Mouse (Mus musculus): ENCODE data around the gene Dennd2a. TPM values are rescaled to one million over a fixed set of nuclear protein-coding genes. Genes with fewer than 3 reads are reported as not detected.

Gene Dennd2a
- polyA plus RNA-seq (2012; fragmentation: generic; extraction: Trizol) = 8.4 TPM

DNA sequence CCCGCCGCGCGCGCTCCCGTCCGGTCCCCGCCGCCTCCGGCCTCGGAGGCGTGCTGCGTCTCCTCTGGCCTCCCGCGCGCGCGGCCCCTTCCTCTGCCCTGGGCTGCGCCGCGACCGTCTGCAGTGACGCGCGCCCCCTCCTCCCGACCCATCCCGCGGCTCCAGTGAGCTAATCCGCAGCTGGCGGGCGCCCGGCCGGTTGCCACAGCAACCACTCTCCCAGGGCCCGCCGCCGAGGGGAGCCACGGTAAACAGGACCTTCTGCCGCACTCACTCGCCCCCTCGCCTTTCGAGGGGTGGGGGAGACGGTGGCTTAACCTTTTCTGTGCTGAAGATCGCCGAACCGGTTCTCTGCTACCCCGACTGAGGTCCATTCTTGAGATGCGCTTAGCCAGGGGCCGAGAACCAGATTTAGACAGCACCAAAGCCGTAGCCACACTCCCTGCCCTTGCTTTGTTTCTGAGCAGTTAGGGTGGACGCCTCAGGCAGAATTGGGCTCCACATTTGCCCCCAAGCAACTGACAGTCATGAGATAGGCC, at the start of gene Dennd2a:
Dennd2a (minus strand) TSS at position 145 of the 539 bp plus-strand sequence.
- peak within 1 kb of the TSS; percentile 34 for H3K4me3 ChIP-seq
- no peaks in the 10 kb centered on the region for H3K36me3 ChIP-seq (ENCODE audit: control insufficient read depth, insufficient read depth)
- H3K27me3 ChIP-seq (ENCODE audit: control insufficient read depth, insufficient read depth, insufficient read length) = no peaks in the 10 kb centered on the region
- H3K79me2 ChIP-seq (ENCODE audit: control insufficient read depth, insufficient read depth) = no peaks in the 10 kb centered on the region
- H3ac ChIP-seq (ENCODE audit: control insufficient read depth, insufficient read length) = peak within 1 kb of the TSS; percentile 52
- TF ChIP-seq POLR2A (IDR thresholded peaks at IDR 0.05; ENCODE audit: insufficient read length, low read depth) = peak; percentile 70
- TF ChIP-seq TCF12 (IDR thresholded peaks at IDR 0.05; ENCODE audit: insufficient read depth, poor library complexity, severe bottlenecking) = no peak
- TF ChIP-seq CEBPB (IDR thresholded peaks at IDR 0.05; ENCODE audit: insufficient read depth, poor library complexity, severe bottlenecking) = no peak
- TF ChIP-seq MAX (IDR thresholded peaks at IDR 0.05; ENCODE audit: low read depth) = no peak
- no peak for TF ChIP-seq POLR2AphosphoS2 (IDR thresholded peaks at IDR 0.05; ENCODE audit: insufficient read length, low read depth)
- no peak for TF ChIP-seq SRF (IDR thresholded peaks at IDR 0.05; ENCODE audit: control insufficient read depth, insufficient read length, low read depth)
- no peak for TF ChIP-seq USF1 (IDR thresholded peaks at IDR 0.05; ENCODE audit: low read depth)
- peak in 1 of 3 experiments; percentile 25 for TF ChIP-seq MYOD1 (IDR thresholded peaks at IDR 0.05; ENCODE audit: control insufficient read depth in 1 of 3, insufficient read length in 2 of 3, low read depth in 2 of 3)
- no peak for TF ChIP-seq MYOG (IDR thresholded peaks at IDR 0.05; ENCODE audit: control insufficient read depth in 1 of 3, insufficient read depth in 1 of 3, insufficient read length in 2 of 3, low read depth in 2 of 3)
- no peak for TF ChIP-seq E2F4 (IDR thresholded peaks at IDR 0.05; ENCODE audit: insufficient read depth)
- no peak for TF ChIP-seq REST (IDR thresholded peaks at IDR 0.05; ENCODE audit: insufficient read depth, insufficient read length)
- H3K4me2 ChIP-seq (ENCODE audit: low read depth) = peak within 1 kb of the TSS; percentile 89

DNA sequence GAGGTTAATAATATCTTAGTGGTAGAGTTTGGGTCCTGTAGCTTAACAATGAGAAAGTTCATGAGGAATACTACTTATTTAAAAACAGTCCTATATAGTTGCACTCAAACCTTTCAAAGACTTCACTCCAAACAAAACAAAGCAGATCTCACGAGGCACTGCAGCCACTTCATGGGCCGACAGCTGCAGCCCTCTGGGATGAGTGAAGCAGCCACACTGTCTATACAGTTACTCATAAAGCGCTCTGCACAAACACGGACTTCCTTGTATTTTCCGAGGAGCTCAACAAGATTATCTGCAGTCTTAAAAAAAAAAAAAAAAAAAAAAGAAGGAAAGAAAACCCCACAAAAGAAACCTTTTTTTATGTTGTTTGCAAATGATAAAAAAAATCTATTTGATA, 49.7 kb upstream of the Dennd2a start:
- Histone ChIP-seq H3K36me3 (ENCODE audit: control insufficient read depth, insufficient read depth) (peaks cover 5% of the 10 kb centered on the region), H3K4me2 (ENCODE audit: low read depth) (no peak overlapping the region), H3ac (ENCODE audit: control insufficient read depth, insufficient read length) (no peak overlapping the region), H3K27me3 (ENCODE audit: control insufficient read depth, insufficient read depth, insufficient read length) (no peaks in the 10 kb centered on the region), H3K4me3 (no peak overlapping the region), H3K79me2 (ENCODE audit: control insufficient read depth, insufficient read depth) (no peaks in the 10 kb centered on the region)
- no peak for TF ChIP-seq REST (IDR thresholded peaks at IDR 0.05; ENCODE audit: insufficient read depth, insufficient read length)
- no peak for TF ChIP-seq SRF (IDR thresholded peaks at IDR 0.05; ENCODE audit: control insufficient read depth, insufficient read length, low read depth)
- TF ChIP-seq E2F4 (IDR thresholded peaks at IDR 0.05; ENCODE audit: insufficient read depth) = no peak
- no peak for TF ChIP-seq CEBPB (IDR thresholded peaks at IDR 0.05; ENCODE audit: insufficient read depth, poor library complexity, severe bottlenecking)
- TF ChIP-seq MAX (IDR thresholded peaks at IDR 0.05; ENCODE audit: low read depth) = no peak
- TF ChIP-seq POLR2AphosphoS2 (IDR thresholded peaks at IDR 0.05; ENCODE audit: insufficient read length, low read depth) = no peak
- TF ChIP-seq USF1 (IDR thresholded peaks at IDR 0.05; ENCODE audit: low read depth) = no peak
- TF ChIP-seq MYOG (IDR thresholded peaks at IDR 0.05; ENCODE audit: control insufficient read depth in 1 of 3, insufficient read depth in 1 of 3, insufficient read length in 2 of 3, low read depth in 2 of 3) = no peak
- TF ChIP-seq MYOD1 (IDR thresholded peaks at IDR 0.05; ENCODE audit: control insufficient read depth in 1 of 3, insufficient read length in 2 of 3, low read depth in 2 of 3) = no peak
- TF ChIP-seq TCF12 (IDR thresholded peaks at IDR 0.05; ENCODE audit: insufficient read depth, poor library complexity, severe bottlenecking) = no peak
- no peak for TF ChIP-seq TCF3 (IDR thresholded peaks at IDR 0.05; ENCODE audit: insufficient read length, low read depth)
- no peak for TF ChIP-seq POLR2A (IDR thresholded peaks at IDR 0.05; ENCODE audit: insufficient read length, low read depth)

DNA sequence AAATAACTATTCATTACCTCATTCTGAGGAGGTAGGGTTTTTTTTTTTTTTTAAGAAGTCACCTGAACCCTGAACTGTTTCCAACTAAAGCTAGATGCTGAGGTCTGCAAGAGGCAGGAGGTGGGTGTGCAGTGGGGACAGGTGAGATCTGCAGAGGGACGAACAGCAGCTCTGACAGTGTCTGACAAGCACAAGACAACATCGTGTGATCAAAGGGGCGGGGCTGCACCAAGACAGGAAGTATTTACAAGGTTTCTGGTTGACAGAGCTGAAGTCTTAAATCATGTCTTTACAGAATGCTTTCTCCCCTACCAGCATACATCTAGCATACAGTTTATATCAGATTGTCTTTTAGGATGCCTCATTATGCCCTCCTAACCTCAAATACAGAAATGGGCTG, 49.2 kb upstream of the Dennd2a start:
- Histone ChIP-seq H3K79me2 (ENCODE audit: control insufficient read depth, insufficient read depth) (no peaks in the 10 kb centered on the region), H3K27me3 (ENCODE audit: control insufficient read depth, insufficient read depth, insufficient read length) (no peaks in the 10 kb centered on the region), H3ac (ENCODE audit: control insufficient read depth, insufficient read length) (no peak overlapping the region), H3K36me3 (ENCODE audit: control insufficient read depth, insufficient read depth) (peaks cover 5% of the 10 kb centered on the region), H3K4me2 (ENCODE audit: low read depth) (no peak overlapping the region), H3K4me3 (no peak overlapping the region)
- TF ChIP-seq POLR2A (IDR thresholded peaks at IDR 0.05; ENCODE audit: insufficient read length, low read depth) = no peak
- no peak for TF ChIP-seq SRF (IDR thresholded peaks at IDR 0.05; ENCODE audit: control insufficient read depth, insufficient read length, low read depth)
- no peak for TF ChIP-seq TCF12 (IDR thresholded peaks at IDR 0.05; ENCODE audit: insufficient read depth, poor library complexity, severe bottlenecking)
- no peak for TF ChIP-seq MYOG (IDR thresholded peaks at IDR 0.05; ENCODE audit: control insufficient read depth in 1 of 3, insufficient read depth in 1 of 3, insufficient read length in 2 of 3, low read depth in 2 of 3)
- no peak for TF ChIP-seq TCF3 (IDR thresholded peaks at IDR 0.05; ENCODE audit: insufficient read length, low read depth)
- TF ChIP-seq E2F4 (IDR thresholded peaks at IDR 0.05; ENCODE audit: insufficient read depth) = no peak
- no peak for TF ChIP-seq MAX (IDR thresholded peaks at IDR 0.05; ENCODE audit: low read depth)
- TF ChIP-seq REST (IDR thresholded peaks at IDR 0.05; ENCODE audit: insufficient read depth, insufficient read length) = no peak
- no peak for TF ChIP-seq USF1 (IDR thresholded peaks at IDR 0.05; ENCODE audit: low read depth)
- no peak for TF ChIP-seq MYOD1 (IDR thresholded peaks at IDR 0.05; ENCODE audit: control insufficient read depth in 1 of 3, insufficient read length in 2 of 3, low read depth in 2 of 3)
- no peak for TF ChIP-seq POLR2AphosphoS2 (IDR thresholded peaks at IDR 0.05; ENCODE audit: insufficient read length, low read depth)
- no peak for TF ChIP-seq CEBPB (IDR thresholded peaks at IDR 0.05; ENCODE audit: insufficient read depth, poor library complexity, severe bottlenecking)

DNA sequence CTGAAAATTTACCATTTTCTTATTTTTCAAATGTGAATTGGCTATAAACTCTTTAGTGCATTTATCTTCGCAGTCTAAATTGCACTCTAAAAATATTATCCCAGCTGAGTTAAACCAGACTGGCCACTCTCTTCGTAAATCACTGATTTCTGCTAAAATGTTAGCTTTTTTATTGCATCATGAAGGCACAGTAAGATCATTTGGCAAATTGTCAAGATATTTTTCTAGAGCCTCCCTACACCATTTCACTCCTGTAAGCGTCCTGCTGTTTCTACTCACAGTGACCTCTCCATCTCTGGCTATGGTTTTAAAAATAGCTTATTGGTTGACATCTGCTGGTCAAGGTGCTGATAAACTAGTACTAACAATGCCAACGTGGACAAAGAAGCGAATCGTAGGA, 48.4 kb upstream of the Dennd2a start:
- Histone ChIP-seq H3K36me3 (ENCODE audit: control insufficient read depth, insufficient read depth) (peaks cover 5% of the 10 kb centered on the region), H3K27me3 (ENCODE audit: control insufficient read depth, insufficient read depth, insufficient read length) (no peaks in the 10 kb centered on the region), H3K4me3 (no peak overlapping the region), H3ac (ENCODE audit: control insufficient read depth, insufficient read length) (no peak overlapping the region), H3K4me2 (ENCODE audit: low read depth) (no peak overlapping the region), H3K79me2 (ENCODE audit: control insufficient read depth, insufficient read depth) (no peaks in the 10 kb centered on the region)
- TF ChIP-seq TCF12 (IDR thresholded peaks at IDR 0.05; ENCODE audit: insufficient read depth, poor library complexity, severe bottlenecking) (no peak), SRF (IDR thresholded peaks at IDR 0.05; ENCODE audit: control insufficient read depth, insufficient read length, low read depth) (no peak), REST (IDR thresholded peaks at IDR 0.05; ENCODE audit: insufficient read depth, insufficient read length) (no peak), TCF3 (IDR thresholded peaks at IDR 0.05; ENCODE audit: insufficient read length, low read depth) (no peak), E2F4 (IDR thresholded peaks at IDR 0.05; ENCODE audit: insufficient read depth) (no peak), MAX (IDR thresholded peaks at IDR 0.05; ENCODE audit: low read depth) (no peak), USF1 (IDR thresholded peaks at IDR 0.05; ENCODE audit: low read depth) (no peak), MYOD1 (IDR thresholded peaks at IDR 0.05; ENCODE audit: control insufficient read depth in 1 of 3, insufficient read length in 2 of 3, low read depth in 2 of 3) (no peak), POLR2AphosphoS2 (IDR thresholded peaks at IDR 0.05; ENCODE audit: insufficient read length, low read depth) (no peak), POLR2A (IDR thresholded peaks at IDR 0.05; ENCODE audit: insufficient read length, low read depth) (no peak), MYOG (IDR thresholded peaks at IDR 0.05; ENCODE audit: control insufficient read depth in 1 of 3, insufficient read depth in 1 of 3, insufficient read length in 2 of 3, low read depth in 2 of 3) (no peak), CEBPB (IDR thresholded peaks at IDR 0.05; ENCODE audit: insufficient read depth, poor library complexity, severe bottlenecking) (no peak)
